21 mouse cellular contexts compared by ENCODE assay signal in the genomic region with DNA sequence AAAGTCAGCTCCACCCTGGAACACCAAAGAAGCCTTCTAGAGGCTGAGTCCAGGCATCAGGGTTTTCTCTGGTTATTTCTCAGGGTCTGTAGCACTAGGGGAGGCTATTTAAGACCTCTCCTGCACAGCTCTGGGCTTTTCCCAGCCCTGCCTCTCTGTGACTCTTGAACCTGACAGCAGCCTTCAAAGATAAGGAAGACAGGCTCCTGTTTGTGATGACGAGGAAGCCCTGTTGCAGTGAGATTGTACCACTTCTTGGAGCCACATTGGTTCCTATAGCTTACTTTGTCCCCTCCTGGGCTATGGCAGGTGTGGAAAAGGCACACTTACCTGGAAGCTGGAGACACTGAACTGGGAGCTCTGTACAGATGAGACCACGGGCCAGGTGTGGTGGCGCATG. TPM values are rescaled to one million over a fixed set of nuclear protein-coding genes. Genes with fewer than 3 reads are reported as not detected.
DNase-seq lines count a peak whose midpoint lies in the region; ATAC-seq and TF ChIP-seq lines count a peak whose summit lies in the region.
"Had no signal": no experiment of that assay in that cellular context is flagged by ENCODE, and none has a peak within 500 bp of the region (broad histone marks: within the 10 kb centered on the region; RNA-seq: fewer than 3 reads in every experiment).

No protein-coding gene starts in this region.

- no peak overlapping the region for H3K4me2 ChIP-seq in heart, embryonic 13.5 days
- H3K4me2 ChIP-seq in liver, embryonic 12.5 days: peak overlapping the region; percentile 73
- no peak overlapping the region for H3K4me2 ChIP-seq in forebrain, postnatal 0 days (ENCODE audit: low read depth)
- H3K4me2 ChIP-seq: embryonic facial prominence, embryonic 12.5 days; heart, embryonic 15.5 days had no signal

- peaks cover 55% of the 10 kb centered on the region for H3K4me1 ChIP-seq in heart, embryonic 13.5 days
- H3K4me1 ChIP-seq in liver, embryonic 12.5 days: peaks cover 96% of the 10 kb centered on the region
- H3K4me1 ChIP-seq in forebrain, postnatal 0 days (ENCODE audit: insufficient read depth): no peaks in the 10 kb centered on the region
- H3K4me1 ChIP-seq: embryonic facial prominence, embryonic 12.5 days; midbrain, embryonic 10.5 days had no signal

- H3K4me3 ChIP-seq in heart, embryonic 13.5 days: no peak overlapping the region
- peak overlapping the region; percentile 6; the same call in 1 of the 2 replicates for H3K4me3 ChIP-seq in liver, embryonic 12.5 days
- H3K4me3 ChIP-seq in forebrain, postnatal 0 days (ENCODE audit: low read depth, low read length): no peak overlapping the region
- H3K4me3 ChIP-seq: embryonic facial prominence, embryonic 12.5 days; heart, embryonic 15.5 days; midbrain, embryonic 10.5 days had no signal

- 60% methylated on average over 3 of the region's 3 CpGs for whole genome bisulfite sequencing in heart, embryonic 13.5 days
- WGBS in liver, embryonic 12.5 days (ENCODE audit: insufficient replicate concordance): 53% methylated on average over 3 of the region's 3 CpGs
- WGBS in forebrain, postnatal 0 days: 96% methylated on average over 3 of the region's 3 CpGs

- H3K9me3 ChIP-seq in heart, embryonic 13.5 days: no peaks in the 10 kb centered on the region
- no peaks in the 10 kb centered on the region for H3K9me3 ChIP-seq in liver, embryonic 12.5 days (replicated peaks)
- no peaks in the 10 kb centered on the region for H3K9me3 ChIP-seq in forebrain, postnatal 0 days (ENCODE audit: low read length)
- H3K9me3 ChIP-seq: embryonic facial prominence, embryonic 12.5 days; heart, embryonic 15.5 days; midbrain, embryonic 10.5 days had no signal

- no peak for DNase-seq in heart, adult 9 months (ENCODE audit: low spot score in 2 of 2)
- peak; percentile 85 for DNase-seq in c-Kit-positive CD71-positive TER-119-positive erythroid progenitor cells, embryonic 14.5 days (ENCODE audit: low spot score)
- peak; percentile 48 to 65 for DNase-seq in spleen, postnatal 4 days (ENCODE audit: low spot score in 2 of 2)
- DNase-seq in ovary, postnatal 10 days (ENCODE audit: low spot score): no peak
- no peak for DNase-seq in forebrain, postnatal 0 days
- DNase-seq: cerebellum, adult 11 months; cerebellum, postnatal 25 days; gastrocnemius, postnatal 25 days; left cerebral cortex, postnatal 4 days; lung, adult 18-20 months; right cerebral cortex, postnatal 25 days; thymus, adult 2 months had no signal

- H3K9ac ChIP-seq in heart, embryonic 13.5 days: peak overlapping the region; percentile 52; the same call in 1 of the 2 replicates
- H3K9ac ChIP-seq in liver, embryonic 12.5 days: peak overlapping the region; percentile 70
- no peak overlapping the region for H3K9ac ChIP-seq in forebrain, postnatal 0 days
- H3K9ac ChIP-seq: embryonic facial prominence, embryonic 12.5 days; heart, embryonic 15.5 days had no signal

- ATAC-seq in heart, embryonic 13.5 days (ENCODE audit: extremely low read depth, insufficient number of reproducible peaks, low FRiP score, low TSS enrichment): no peak
- ATAC-seq in liver, embryonic 12.5 days: peak; percentile 79
- ATAC-seq in forebrain, postnatal 0 days: no peak
- ATAC-seq: inflammation-experienced regulatory T-cells, adult 6 months had no signal

- peaks cover 91% of the 10 kb centered on the region for H3K36me3 ChIP-seq in heart, embryonic 13.5 days
- H3K36me3 ChIP-seq in liver, embryonic 12.5 days: peaks cover 100% of the 10 kb centered on the region
- peaks cover 62% of the 10 kb centered on the region for H3K36me3 ChIP-seq in forebrain, postnatal 0 days (ENCODE audit: insufficient read depth)

- H3K27me3 ChIP-seq in heart, embryonic 13.5 days (replicated peaks): no peaks in the 10 kb centered on the region
- H3K27me3 ChIP-seq in liver, embryonic 12.5 days (replicated peaks): no peaks in the 10 kb centered on the region
- no peaks in the 10 kb centered on the region for H3K27me3 ChIP-seq in forebrain, postnatal 0 days (ENCODE audit: insufficient read depth, low read length)
- H3K27me3 ChIP-seq: embryonic facial prominence, embryonic 12.5 days; heart, embryonic 15.5 days had no signal

- no peak for TF ChIP-seq CTCF in forebrain, postnatal 0 days (IDR thresholded peaks at IDR 0.05; ENCODE audit: low read depth)

- peak overlapping the region; percentile 29; the same call in 1 of the 2 replicates for H3K27ac ChIP-seq in heart, embryonic 13.5 days (replicated peaks)
- H3K27ac ChIP-seq in liver, embryonic 12.5 days: peak overlapping the region; percentile 98
- H3K27ac ChIP-seq in forebrain, postnatal 0 days (ENCODE audit: low read depth, low read length): no peak overlapping the region
- H3K27ac ChIP-seq: embryonic facial prominence, embryonic 12.5 days; heart, embryonic 15.5 days; midbrain, embryonic 10.5 days had no signal

RNA-seq across cellular contexts. Expression of gene Pnpla1, which starts 25.3 kb away (rescaled TPM):
- polyA plus RNA-seq in heart, embryonic 13.5 days (2015; fragmentation: Nextera tagmentation; extraction: Ambion mirVana): not detected in 2 replicates
- not detected in 2 replicates for polyA plus RNA-seq in liver, embryonic 12.5 days (2016; fragmentation: Nextera tagmentation; extraction: Ambion mirVana)
- not detected in 2 replicates for total RNA-seq in forebrain, postnatal 0 days (2014; rRNA removed)
- 0.04 TPM in 1 of 2 replicates, not detected in the other for polyA plus RNA-seq in forebrain, postnatal 0 days (2015; fragmentation: Nextera tagmentation; extraction: Ambion mirVana)
- total RNA-seq: gastrocnemius, postnatal 25 days had no signal
- polyA plus RNA-seq: forebrain, embryonic 11.5 days; heart, embryonic 15.5 days; hindbrain, embryonic 11.5 days; inflammation-experienced regulatory T-cells, adult 6 months; kidney, embryonic 14.5 days; midbrain, embryonic 10.5 days had no signal

RNA-seq across cellular contexts. Expression of gene Brpf3, which starts 32.0 kb away (rescaled TPM):
- polyA plus RNA-seq in heart, embryonic 13.5 days (2015; fragmentation: Nextera tagmentation; extraction: Ambion mirVana): 7.0 and 8.3 TPM in 2 replicates
- 67.4 and 68.8 TPM in 2 replicates for polyA plus RNA-seq in liver, embryonic 12.5 days (2016; fragmentation: Nextera tagmentation; extraction: Ambion mirVana)
- total RNA-seq in forebrain, postnatal 0 days (2014; rRNA removed): 8.9 and 13.0 TPM in 2 replicates
- 2.2 and 4.1 TPM in 2 replicates for polyA plus RNA-seq in forebrain, postnatal 0 days (2015; fragmentation: Nextera tagmentation; extraction: Ambion mirVana)

Comparison
In these comparisons a context has a peak if more than half of its experiments do, and no peak if none do; other contexts are left out.
1. DNase-seq: peak in c-Kit-positive CD71-positive TER-119-positive erythroid progenitor cells, embryonic 14.5 days (single experiment) and spleen, postnatal 4 days (2 of 2); none in heart, adult 9 months (0 of 2), ovary, postnatal 10 days (single experiment) and forebrain, postnatal 0 days (single experiment).